Mouse (Mus musculus): ENCODE measurements around the gene Tbl1xr1.
A peak's percentile ranks its signal among the peaks of the same experiment; 100 is the strongest.

Tbl1xr1 gene

DNA sequence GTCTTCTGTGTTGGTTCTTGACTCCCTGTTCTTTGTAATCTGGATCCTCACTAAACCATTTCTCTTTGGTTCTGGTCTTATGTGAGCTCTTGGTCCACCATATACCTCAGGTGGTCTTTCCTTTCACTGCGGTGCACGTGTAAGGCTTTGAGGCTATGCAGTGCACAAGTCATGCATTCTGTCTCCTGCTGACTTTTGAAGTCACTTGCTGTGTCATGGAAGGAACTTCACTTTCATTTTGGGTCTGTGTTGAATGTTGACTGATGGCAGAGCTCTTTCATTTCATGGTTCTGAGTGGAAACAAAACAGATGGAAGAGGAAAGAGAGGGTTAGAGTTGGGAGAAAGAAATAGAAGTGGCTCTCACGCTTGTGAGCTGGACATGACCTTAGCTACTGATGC lies 13.4 kb downstream of the Tbl1xr1 start:
- no peak for DNase-seq (ENCODE audit: low read depth, low spot score)

DNA sequence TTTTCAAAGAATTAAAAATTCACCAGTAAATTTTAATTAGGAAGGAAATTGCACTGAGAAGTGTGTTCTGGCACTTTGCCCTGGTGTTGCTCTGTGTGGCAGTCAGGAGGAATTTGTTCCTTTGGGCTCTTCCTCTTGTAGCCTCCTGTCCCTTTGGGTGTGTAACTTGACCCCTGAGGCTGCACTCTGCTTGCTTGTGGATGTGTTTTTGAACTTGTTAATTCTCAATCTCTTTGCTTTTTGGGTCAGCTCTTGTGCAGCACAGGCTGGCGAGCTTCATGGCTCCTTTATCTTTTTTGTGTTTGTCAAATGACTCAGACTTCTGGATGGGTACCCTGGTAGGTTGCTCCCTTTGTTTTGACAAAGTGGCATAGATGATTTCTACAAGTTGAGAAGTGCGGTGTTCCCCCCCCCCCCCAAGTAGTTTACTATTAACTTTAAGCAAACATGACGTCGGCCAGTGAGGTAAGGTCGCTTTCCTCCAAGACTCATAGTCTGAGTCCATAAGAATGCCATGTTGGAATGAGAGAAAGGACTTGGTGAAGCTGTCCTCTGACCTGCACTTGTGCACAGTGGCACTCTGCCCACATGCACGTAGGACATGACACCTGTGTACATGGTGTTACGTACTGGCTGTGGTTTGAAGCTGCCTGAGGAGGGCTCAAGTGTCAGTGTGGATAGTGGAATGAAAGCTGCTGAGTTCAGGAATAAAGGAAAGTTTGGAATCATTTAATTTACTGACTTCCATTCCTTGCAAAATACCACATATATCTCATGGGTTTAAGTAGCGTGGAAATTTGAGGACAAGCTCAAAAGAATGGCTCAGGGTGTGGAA lies 14.2 kb downstream of the Tbl1xr1 start:
- DNase-seq (ENCODE audit: low read depth, low spot score): peak; percentile 57

DNA sequence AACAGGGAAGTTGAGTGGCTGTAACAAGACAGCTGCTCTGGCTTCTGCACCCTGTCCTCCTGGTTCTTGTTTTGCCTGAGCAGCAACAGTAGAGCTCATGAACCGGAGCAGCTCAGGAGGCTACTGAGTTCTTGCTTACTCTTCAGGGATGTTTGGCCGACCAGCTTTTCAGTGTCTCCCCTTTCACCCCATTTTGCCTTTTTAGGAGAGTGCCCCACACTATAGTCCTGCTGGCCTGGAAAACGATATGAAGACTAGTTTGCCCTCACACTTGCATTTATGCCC lies 14.8 kb downstream of the Tbl1xr1 start:
- no peak for DNase-seq (ENCODE audit: low read depth, low spot score)

DNA sequence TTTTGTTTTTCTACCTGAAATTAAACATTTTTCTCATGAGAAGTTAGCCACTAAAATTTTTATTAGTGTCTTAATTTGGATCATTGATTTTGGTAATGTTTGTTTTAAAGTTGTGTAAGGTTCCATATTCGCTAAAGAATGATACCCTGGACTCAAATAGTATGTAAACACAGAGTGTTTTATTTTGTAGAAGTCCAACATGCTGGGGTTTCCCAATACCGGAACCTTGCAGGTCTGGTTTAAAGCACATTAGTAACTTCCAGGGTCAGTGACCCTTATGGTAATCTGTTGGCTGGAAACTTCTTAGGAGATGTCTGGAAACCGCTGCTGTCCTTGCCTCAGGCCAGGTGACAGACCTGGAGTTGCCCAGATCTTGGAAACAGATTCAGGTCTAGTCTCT lies 15.2 kb downstream of the Tbl1xr1 start:
- DNase-seq (ENCODE audit: low read depth, low spot score): no peak

DNA sequence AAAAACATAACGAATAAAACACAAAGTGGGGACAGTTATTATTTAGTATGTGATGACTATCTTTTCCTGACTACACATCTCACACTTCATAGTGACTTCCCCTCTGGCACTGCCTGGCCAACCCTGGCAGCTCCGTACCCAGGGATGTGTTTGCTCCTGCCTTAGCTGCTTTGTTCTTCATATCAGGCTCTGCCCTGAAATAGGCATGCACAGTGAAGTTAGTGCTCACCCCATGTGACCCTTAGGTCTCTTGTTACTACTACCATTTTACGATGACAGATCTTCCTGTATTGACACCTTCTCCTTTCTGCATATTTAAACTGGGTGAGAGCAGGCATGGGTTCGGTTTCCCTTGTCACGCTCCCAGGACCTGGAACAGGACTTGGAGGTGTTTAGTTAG lies 16.3 kb downstream of the Tbl1xr1 start:
- no peak for DNase-seq (ENCODE audit: low read depth, low spot score)

DNA sequence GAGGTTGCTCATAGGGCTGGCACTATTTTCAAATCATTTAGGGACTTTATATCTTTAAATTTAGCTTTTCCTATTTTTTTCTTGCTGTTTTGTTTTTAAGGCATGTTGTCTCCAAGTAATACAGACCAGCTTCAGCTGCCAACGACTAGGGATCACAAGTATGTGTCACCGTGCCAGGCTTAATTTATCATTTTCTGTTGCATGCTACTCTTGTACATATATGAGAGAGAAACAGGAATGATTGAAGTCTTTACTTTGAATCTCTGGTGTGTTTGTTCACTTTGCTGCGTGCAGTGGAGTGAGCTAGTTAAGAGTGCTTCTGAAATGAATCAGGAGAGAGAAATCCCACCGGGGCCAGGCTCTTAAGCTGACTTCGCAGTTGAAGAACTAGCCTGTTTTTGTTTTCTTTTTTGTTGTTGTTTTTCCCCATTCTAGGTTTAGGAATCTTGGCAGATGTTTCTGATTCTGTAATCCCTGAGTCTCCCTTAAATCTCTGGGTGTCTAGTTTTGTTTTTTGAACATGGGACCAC lies 27.6 kb downstream of the Tbl1xr1 start:
- DNase-seq (ENCODE audit: low read depth, low spot score): no peak

DNA sequence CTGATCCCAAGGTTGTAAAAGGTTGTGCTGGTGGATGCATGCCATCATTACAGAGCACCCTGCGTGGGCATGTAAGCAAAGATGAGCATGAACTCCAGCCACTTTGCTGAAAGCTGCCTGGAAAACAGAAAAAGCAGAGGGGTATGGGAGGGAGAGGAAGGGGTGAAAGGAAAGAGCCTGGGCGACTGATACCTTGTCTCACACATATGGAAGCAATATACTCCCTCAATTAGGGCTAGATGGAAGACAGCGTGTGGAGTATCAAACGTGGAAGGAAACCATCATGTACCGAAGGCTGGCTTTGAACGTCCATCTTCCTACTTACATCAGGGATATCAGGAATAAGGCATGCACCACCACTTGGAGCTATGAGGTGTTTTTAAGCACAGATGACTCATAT lies 29.0 kb downstream of the Tbl1xr1 start:
- DNase-seq (ENCODE audit: low read depth, low spot score): no peak

DNA sequence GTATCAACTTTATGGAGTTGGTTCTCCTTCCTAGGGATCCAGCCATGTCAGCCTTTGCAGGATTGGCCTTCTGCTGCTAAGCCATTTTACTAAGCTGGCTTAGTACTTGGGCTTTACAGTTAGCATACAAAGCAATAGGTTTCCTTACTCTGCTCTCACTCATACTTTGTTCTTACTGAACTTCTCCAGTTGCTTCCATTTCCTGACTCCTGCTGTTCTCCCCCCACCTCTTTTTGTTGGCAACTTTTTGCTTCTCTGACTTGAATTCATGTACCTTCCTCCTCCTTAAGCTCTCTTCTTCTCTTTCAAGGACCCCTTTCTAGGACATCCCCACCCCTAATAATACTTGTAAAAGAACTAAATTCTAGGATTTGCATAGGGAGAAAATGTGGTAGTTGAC lies 31.6 kb downstream of the Tbl1xr1 start:
- no peak for DNase-seq (ENCODE audit: low read depth, low spot score)

DNA sequence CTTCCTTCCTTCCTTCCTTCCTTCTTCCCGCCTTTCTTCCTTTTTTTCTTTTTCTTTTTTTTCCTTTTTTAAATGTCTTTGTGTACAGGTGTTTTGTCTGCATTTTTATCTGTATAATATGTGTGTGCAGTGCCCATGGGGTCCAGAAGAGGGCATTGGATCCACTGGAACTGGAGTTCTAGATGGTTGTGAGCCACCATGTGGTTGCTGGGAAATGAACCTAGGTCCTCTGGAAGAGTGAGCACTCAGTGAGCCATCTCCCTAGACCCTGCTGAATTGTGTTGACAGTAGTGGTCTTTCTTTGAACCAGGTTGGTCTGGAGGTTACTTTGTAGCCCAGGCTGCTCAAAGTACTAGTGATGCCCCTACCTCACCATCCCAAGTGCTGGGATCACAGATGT lies 33.2 kb downstream of the Tbl1xr1 start:
- no peak for DNase-seq (ENCODE audit: low read depth, low spot score)

DNA sequence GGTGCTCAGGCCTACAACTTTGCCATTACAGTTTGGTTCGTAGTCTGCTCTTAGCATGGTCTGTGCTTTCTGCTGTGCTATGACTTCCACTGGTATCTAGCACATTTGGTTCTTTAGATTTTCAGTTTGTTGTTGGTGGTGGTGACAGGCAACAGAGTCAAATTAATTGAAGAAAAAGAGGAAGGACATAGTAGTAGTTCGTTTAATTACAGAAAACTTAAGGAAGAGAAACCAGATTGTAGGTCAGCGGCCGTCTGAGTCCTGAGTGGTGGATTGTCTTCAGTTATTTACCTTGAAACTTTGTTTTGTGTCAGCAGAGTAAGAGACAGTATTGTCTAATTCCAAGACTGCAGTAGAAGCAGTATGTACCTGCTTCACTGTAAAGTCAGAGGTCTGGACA lies 37.3 kb downstream of the Tbl1xr1 start:
- DNase-seq (ENCODE audit: low read depth, low spot score): no peak

DNA sequence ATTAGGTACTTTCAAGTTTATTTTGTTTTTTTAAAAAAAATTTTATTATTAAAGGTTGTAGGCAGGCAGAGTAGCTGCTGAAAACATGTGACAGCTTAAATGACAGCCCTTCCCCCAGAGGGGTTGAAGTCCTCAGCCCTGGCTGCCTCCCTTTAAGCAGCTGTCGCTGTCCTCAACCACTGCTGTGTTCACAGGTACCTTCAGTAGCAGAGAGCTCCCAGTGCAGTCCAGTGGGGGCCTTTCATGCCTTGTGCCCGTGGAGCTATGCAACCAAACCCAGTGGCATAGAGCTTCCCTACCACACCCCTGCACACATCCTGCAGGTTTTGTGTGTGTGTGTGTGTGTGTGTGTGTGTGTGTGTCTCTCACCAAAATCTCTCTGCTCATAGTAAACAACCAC lies 38.8 kb downstream of the Tbl1xr1 start:
- DNase-seq (ENCODE audit: low read depth, low spot score): no peak

DNA sequence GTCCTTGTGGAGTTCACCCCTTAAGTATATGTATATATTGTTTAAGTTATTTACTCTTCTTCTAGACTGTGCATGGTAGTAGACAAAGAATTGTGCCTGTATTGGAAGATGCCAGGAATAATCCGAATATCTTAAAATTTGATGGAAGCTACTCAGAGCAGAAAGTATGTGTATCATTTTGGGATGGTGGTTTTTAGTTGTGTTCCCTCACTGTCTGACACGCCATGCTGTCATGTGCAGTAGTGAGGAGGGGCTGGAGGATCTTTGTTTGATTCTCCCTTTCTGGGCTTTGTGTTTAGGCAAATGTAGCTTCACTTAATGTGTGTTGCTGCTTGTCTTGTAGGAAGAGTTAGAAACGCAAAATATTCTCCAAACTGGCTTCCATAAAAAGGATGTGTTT lies 39.2 kb downstream of the Tbl1xr1 start:
- DNase-seq (ENCODE audit: low read depth, low spot score): no peak

DNA sequence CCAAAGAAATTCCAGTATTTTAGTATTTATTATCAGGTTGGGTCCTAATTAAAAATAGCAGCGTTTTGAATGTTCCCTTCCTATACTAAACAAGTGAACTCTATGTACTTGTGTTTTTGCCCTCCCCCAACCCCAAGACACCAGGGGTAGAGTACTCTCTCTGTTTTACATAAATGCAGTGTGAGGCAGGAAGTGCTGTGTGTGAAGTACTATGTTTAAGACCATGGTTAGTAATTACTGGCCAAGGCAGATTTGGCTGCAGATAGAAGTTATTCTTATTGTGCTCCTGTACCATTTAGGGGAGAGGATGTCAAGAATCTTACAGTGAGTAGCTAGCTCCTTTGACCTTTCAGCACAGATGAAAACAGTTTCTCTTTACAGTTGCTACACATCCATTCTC lies 39.7 kb downstream of the Tbl1xr1 start:
- no peak for DNase-seq (ENCODE audit: low read depth, low spot score)

DNA sequence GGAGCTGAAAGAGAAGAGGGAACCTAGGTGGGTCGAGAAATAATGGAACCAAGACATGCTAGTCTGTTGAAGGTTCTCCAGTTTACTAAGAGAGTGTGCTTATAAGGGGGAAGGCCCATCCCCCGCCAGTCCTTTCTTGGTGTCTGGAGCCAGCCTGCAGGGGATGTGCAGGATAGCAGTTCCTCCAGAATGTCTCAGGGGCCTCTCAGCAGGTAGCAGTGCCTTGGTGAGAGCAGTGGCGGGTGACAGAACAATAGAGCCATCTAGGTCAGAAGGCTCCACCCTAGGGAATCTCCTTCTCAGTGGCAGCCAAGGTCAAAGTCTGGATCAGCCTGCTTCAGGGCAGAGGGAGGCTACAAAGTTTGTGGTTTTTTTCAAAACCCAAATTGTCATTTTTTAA lies 45.3 kb downstream of the Tbl1xr1 start:
- DNase-seq (ENCODE audit: low read depth, low spot score): no peak

DNA sequence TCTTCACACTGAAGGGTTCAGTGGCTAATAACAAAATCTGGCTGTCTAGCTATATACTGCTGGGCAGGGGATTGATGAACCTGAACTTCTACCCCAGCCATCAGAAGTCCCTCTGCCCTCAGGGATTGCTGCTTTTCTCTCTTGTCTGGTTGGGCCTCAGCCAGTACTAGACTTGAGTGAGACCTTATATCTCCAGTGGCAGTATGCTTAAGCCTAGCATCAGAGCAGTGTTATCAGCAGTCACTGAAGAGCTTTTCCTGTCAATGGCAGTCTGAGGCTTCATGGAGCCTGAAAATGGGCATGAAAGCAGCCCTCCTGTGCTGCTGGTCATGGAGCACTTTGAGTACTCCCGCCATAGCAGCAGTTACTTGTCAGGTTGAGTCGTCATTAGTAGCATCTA lies 46.7 kb downstream of the Tbl1xr1 start:
- no peak for DNase-seq (ENCODE audit: low read depth, low spot score)

DNA sequence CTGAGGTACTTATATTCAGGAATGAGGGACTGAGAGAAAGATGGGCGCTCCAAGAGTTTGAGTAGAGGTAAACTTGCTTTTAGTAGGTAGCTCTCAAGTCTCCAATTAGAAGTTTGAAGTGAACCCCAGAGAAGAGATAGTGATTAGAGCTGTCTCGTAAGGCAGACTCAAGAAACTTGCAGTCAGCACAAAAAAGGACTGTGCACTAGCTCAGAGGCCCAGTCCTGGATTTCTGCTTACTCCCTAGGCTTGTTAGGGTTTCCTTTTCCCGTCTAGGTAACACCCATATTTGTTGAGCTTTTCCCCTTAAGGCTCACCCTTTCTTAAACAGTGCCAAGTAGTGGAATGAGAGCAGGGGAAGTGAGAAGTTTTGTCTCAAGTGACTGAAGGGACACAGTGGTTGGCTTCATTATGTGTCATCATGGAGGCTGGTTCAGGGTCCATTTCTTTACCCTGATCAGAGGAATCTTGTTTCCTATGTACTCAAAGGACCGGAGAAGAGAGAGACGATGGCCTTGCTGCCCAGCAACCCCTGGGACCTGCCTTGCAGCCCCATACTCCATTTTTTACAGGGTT lies 49.9 kb downstream of the Tbl1xr1 start:
- DNase-seq (ENCODE audit: low read depth, low spot score): no peak

DNA sequence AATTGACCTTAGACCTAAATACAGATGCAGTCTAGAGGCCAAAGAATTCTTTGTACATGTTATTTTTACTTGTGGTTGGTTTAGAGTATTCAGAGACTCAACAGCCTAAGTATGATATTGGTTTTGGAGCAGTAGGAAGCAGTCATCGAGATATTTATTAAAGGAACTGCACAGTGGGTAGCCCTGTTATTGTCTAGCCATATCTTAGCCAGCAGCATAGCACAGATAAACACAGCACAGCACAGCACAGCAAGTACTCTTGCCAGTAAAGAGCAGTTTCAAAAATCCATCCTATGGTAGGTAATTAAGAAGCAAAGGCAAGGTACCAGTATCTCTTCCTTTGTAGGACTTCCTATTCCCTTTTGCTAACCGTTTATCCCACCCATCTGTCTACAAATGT lies 54.8 kb downstream of the Tbl1xr1 start:
- DNase-seq (ENCODE audit: low read depth, low spot score): no peak

DNA sequence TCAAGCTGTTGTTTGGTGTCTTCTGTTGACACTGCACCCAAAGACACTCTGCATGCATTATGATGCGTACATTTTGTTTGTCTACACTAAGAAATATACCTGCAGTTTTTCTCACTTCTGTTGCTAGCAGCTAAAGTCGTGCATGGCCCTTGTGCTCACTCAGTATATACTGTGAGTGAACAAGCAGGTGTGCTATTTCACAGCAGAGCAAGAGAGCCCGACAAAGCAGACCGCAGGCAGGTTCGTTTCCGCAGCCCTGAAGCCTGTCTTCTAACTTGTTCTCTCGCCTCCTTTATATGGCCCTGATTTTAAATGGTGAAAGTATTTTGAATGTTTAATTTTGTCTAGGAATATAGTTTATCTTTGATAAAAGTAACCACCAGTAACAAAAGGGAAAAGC lies 57.2 kb downstream of the Tbl1xr1 start:
- no peak for DNase-seq (ENCODE audit: low read depth, low spot score)

DNA sequence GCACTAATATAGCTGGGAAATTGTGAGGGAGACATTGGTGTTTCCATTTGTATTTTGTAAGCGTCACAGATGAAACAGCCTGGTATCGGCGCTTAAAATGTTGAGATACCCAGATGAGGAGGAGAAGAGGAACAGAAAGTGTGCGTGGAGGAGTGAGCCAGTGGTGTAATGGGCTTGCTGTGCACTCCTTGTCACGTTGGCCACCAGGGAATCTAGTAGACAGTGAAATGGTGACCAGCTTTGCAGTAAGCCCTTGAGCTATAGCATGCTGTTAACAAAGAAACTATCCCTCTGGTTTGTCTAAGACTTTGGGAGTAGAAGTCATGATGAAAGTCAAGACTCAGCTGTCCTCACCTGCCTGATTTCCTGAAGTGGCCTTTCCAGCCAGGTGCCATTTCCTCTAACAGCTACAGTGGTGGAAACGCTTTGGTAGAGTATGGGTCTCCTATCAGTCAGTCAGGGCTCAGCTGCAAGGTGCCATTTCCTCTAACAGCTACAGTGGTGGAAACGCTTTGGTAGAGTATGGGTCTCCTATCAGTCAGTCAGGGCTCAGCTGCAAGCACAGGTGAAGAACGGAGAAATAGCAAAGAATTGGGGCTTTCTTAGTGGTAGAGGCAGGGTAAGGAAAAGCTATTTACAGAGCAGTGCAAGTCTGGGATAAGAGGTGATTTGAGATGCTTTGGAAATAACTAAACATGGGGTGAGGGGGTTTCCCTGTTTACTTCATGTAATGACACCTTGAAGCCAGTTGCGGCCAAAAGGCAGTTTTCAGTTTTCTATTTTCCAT lies 61.5 kb downstream of the Tbl1xr1 start:
- no peak for DNase-seq (ENCODE audit: low read depth, low spot score)

DNA sequence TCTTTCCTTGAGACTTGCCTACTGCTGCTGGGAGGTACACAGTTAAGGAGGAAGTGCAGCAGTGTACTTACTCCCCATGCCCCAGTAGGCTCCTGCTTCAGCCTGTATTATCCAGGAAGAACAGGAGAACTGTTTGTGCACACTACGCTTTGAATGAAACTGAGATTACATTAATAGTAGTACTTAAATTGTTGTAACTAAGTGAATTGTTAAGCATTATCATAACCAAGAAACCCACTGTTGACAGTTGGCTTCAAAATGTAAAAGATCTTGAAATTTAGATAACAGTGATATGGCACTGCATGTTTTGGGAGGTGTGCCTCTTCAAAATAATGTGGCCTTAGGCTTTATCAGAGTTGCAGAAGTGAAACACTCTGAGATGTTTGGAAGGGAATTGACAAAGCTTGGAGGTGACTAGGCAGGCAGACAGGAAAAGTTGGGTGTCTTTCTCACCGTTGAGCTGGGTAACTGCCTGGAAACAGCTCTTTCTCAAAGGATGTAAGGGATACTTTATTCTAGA lies 62.2 kb downstream of the Tbl1xr1 start:
- no peak for DNase-seq (ENCODE audit: low read depth, low spot score)

DNA sequence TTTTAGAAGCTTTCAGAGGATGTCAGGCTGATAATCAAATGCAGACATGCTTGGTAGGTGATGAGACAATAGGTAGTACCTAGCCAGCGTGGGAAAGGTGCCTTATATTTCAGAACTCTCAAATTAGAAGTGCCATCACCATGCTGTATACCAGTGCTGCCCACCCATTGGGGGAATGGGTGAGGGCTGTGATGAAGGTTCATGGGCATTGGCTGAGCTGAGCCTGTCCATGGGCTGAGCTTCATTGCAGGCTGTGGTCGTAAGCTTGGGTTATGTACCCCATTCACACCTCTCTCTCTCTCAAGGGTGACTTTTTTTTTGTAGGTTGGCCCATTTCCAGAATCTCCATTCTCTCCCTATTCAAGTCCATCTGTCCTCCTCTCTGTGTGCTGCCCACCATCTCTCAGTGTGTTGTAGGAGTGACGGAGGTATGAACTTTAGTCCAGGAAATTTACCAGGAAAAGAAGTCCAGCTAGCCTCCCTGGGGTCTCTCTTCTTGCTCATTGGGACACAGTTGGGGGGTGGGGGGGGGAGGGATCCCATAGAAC lies 63.7 kb downstream of the Tbl1xr1 start:
- peak; percentile 74 for DNase-seq (ENCODE audit: low read depth, low spot score)

DNA sequence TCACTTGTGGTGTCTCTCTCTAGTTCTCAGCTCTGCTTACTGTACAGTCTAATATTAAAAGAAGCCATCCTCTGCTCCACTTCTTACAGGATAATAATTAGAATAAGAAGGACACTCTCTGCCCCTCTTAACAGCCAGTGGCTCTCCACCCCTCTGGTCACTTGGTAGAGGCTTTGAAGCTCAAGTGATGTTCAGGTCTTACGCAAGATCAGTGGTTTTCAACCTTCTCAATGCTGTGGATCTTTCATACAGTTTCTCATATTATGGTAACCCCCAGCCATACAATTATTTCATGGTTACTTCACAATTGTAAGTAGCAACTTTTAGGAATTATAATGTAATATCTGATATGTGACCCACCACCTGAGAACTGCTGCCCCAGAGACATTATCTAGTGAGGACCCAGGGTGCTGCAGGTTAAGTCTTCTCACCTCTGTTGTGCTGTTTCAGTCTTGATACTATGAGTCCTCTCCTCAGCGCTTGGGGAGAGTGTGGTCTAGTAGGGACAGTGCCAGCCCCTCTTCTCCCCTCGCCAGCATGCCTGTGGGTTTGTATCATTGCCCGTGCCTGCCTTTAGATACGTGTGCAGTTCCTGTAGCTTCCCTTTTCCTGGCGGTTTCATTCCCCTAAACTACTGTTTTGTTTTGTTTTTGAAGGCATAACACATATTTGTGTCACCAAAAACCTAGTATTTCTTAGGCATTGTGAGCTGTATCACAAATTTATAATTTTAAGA lies 65.7 kb downstream of the Tbl1xr1 start:
- DNase-seq (ENCODE audit: low read depth, low spot score): no peak
